Mouse (Mus musculus) forebrain, embryonic 14.5 days (tissue): Measurements from ENCODE around the gene 4931409K22Rik. TPM values are rescaled to one million over a fixed set of nuclear protein-coding genes. Genes with fewer than 3 reads are reported as not detected.

Source experiments
- ATAC-seq: fragments of 200-750 bp; cut with Nextera tagmentation; 2 replicates; pipeline ENCODE4 v1.8.0; 2017; ENCODE audit warnings: mild to moderate bottlenecking, moderate library complexity
- DNase-seq: peaks from one replicate; pipeline ENCODE4 v3.0.0-alpha.2; 2015; ENCODE audit warnings: low spot score
- H3K27ac ChIP-seq: fragments of 300-500 bp; sonication (generic); 2 replicates; pipeline ENCODE4 v1.5.1; 2014; ENCODE audit warnings: low read depth, mild to moderate bottlenecking, control low read depth, low read length, moderate library complexity
- H3K27me3 ChIP-seq: fragments of 300-500 bp; sonication (generic); replicated peaks from 2 replicates; pipeline ENCODE4 v1.6.1; 2014; ENCODE audit warnings: low read length, control low read depth, mixed read lengths; ENCODE audit not compliant: control insufficient read depth, insufficient read depth
- H3K36me3 ChIP-seq: fragments of 300-500 bp; sonication (generic); 2 replicates; pipeline ENCODE4 v1.6.1; 2014; ENCODE audit warnings: low read length, control low read depth; ENCODE audit not compliant: control insufficient read depth, insufficient read depth
- H3K4me1 ChIP-seq: fragments of 300-500 bp; sonication (generic); 2 replicates; pipeline ENCODE4 v1.6.1; 2014; ENCODE audit warnings: antibody characterized with exemption, low read length, control low read depth; ENCODE audit not compliant: control insufficient read depth, insufficient read depth
- H3K4me2 ChIP-seq: fragments of 300-500 bp; sonication (generic); 2 replicates; pipeline ENCODE4 v1.6.1; 2014; ENCODE audit warnings: mild to moderate bottlenecking, control low read depth, low read length
- H3K4me3 ChIP-seq: fragments of 300-500 bp; sonication (generic); 2 replicates; pipeline ENCODE4 v1.5.1; 2014; ENCODE audit warnings: low read depth, low read length, control low read depth
- H3K9ac ChIP-seq: fragments of 300-500 bp; sonication (generic); 2 replicates; pipeline ENCODE4 v1.6.1; 2014; ENCODE audit warnings: mild to moderate bottlenecking, low read length, control low read depth, moderate library complexity
- H3K9me3 ChIP-seq: fragments of 300-500 bp; sonication (generic); replicated peaks from 2 replicates; pipeline ENCODE4 v1.6.1; 2016; ENCODE audit warnings: low read length, control low read depth, mixed read lengths; ENCODE audit not compliant: control insufficient read depth
- WGBS: fragments of 180-500 bp; shearing (Covaris S2); extraction: QIAGEN DNeasy Blood & Tissue Kit; methylation state at CpG from one replicate; pipeline ENCODE4 v1.1.7; 2014; 5-methylcytosine and 5-hydroxymethylcytosine counted together
- polyA plus RNA-seq: library from polyadenylated mRNA; unstranded; fragments of >200 nt; fragmentation: Nextera tagmentation; extraction: Ambion mirVana; gene quantifications from 2 replicates; pipeline ENCODE4 v1.2.1, GENCODE M21; 2014

The 4931409K22Rik gene
- polyA plus RNA-seq: 0.06 and 0.09 TPM in 2 replicates

GRCm38 (mm10) chr5:24556709-24557108, at the start of gene 4931409K22Rik:
TSS of gene 4931409K22Rik (minus strand) at chr5:24556809.
- ATAC-seq: no peak
- no peak for DNase-seq
- Histone ChIP-seq H3K4me3 (no peak within 1 kb of the TSS), H3K4me2 (no peak within 1 kb of the TSS), H3K9ac (no peak within 1 kb of the TSS), H3K27me3 (no peaks in the 10 kb centered on the region), H3K9me3 (no peaks in the 10 kb centered on the region), H3K4me1 (peaks cover under 1% of the 10 kb centered on the region), H3K36me3 (no peaks in the 10 kb centered on the region), H3K27ac (no peak within 1 kb of the TSS)
- WGBS: 81% methylated on average over 2 of the region's 2 CpGs

DNA sequence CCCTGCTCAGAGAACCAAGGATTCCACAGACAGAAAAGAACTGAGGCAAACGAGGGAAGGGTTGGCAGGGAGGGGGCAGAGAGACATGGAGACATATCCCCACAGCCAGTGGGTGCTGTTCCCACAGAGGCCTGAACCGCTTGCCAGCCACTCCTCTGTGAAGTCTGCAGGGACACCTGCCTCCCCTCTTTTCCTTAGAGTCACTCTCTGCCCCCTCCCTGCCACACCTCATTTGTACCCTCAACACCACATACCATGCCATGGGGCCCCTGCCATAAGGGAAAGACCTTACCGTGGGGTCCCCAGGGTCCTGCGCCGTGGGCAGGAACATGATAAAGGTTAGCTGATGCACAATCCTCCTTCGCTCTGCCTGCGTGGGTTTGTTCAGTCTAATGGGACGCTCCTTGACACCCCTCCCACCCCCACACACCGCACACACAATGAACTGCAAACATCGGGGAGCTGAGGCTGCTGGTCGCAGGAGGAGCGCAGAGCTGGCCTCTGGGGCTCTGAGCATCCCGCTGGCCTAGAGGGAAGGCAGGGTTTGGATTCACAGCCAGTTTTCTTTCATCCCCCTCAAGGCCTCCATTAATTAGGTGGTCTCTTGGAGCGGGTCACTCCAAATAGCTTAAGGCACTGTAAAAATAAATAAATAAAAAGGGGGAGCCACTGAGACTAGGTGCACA, 49.5 kb upstream of the 4931409K22Rik start:
- no peaks in the 10 kb centered on the region for H3K9me3 ChIP-seq
- peak overlapping the region; percentile 94 for H3K4me2 ChIP-seq
- peak; percentile 42 for DNase-seq
- H3K9ac ChIP-seq: peak overlapping the region; percentile 95
- peak overlapping the region; percentile 99 for H3K27ac ChIP-seq
- no peaks in the 10 kb centered on the region for H3K36me3 ChIP-seq
- WGBS: 7% methylated on average over 14 of the region's 14 CpGs
- H3K4me1 ChIP-seq: peaks cover 49% of the 10 kb centered on the region
- no peak for ATAC-seq
- H3K27me3 ChIP-seq: no peaks in the 10 kb centered on the region
- peak overlapping the region; percentile 60 for H3K4me3 ChIP-seq

- no peaks in the 10 kb centered on the region for H3K36me3 ChIP-seq
- 6% methylated on average over 6 of the region's 6 CpGs for WGBS
- peak overlapping the region; percentile 99 for H3K27ac ChIP-seq
- H3K4me1 ChIP-seq: peaks cover 52% of the 10 kb centered on the region
- H3K27me3 ChIP-seq: no peaks in the 10 kb centered on the region
- peak overlapping the region; percentile 94 for H3K4me2 ChIP-seq
- ATAC-seq (no peak), DNase-seq (peak; percentile 47)
- no peaks in the 10 kb centered on the region for H3K9me3 ChIP-seq
- peak overlapping the region; percentile 60 for H3K4me3 ChIP-seq
- peak overlapping the region; percentile 95 for H3K9ac ChIP-seq
These were observed 48.8 kb upstream of the 4931409K22Rik start for GRCm38 (mm10) chr5:24605321-24605979.

DNA sequence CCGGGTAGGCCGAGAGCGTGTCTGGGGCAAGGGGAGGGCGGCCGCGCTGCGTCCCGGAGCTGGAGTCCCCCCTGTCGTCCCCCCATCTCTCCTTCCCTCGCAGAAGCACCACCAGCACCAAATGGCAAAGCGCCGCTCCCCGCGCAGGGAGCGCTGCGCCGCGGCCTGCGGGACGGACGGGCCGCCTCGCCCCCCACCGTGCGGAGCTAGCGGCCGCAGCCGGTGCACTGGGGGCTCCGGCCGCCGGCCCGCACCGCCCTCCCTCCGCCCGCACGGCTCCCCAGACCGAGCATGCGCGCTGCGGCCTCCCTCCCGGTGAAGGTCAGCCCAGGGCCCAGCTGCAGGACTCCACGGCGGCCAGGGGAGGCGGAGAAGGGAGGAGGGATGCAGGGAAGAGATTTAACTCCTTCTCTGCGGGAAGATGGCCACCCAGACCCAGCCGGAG, 48.1 kb upstream of the 4931409K22Rik start:
- under 1% methylated on average over 36 of the region's 46 CpGs for WGBS

DNA sequence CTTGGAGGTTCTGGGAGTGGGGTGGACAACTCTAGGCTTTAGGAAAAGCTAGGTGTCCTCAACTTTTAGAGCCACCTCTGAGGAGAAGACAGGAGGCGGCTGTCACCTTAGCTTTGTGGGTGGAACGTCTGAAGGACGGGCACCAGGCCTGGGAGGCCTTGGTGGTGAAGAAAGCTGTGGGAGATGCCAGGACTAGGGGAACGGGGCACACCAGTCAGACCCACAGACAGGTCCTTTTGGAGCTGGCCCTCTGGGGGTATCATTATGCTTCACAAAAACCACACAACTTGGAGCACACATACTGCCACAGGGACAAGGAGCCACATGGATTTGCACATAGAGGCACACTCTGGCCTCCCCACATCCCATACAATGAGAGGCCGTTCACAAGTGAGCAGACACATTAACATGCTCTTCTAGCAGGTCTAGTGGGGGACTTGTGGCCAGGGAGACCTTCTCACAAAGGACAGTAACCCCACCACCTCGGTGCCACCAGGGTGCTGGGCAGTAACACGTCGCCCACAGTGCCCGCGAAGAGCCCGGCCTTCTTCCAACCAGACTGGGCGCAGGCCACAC, 47.6 kb upstream of the 4931409K22Rik start:
- peak overlapping the region; percentile 60 for H3K4me3 ChIP-seq
- H3K9me3 ChIP-seq: no peaks in the 10 kb centered on the region
- no peaks in the 10 kb centered on the region for H3K36me3 ChIP-seq
- ATAC-seq (peak; percentile 2), DNase-seq (no peak)
- WGBS: 16% methylated on average over 12 of the region's 12 CpGs
- peak overlapping the region; percentile 99 for H3K27ac ChIP-seq
- peaks cover 62% of the 10 kb centered on the region for H3K4me1 ChIP-seq
- peak overlapping the region; percentile 94 for H3K4me2 ChIP-seq
- H3K27me3 ChIP-seq: no peaks in the 10 kb centered on the region
- H3K9ac ChIP-seq: peak overlapping the region; percentile 95

More for the DNA sequence above, 48.1 kb upstream of the 4931409K22Rik start:
- ATAC-seq: peak; percentile 60
- H3K36me3 ChIP-seq: no peaks in the 10 kb centered on the region
- H3K4me1 ChIP-seq: peaks cover 57% of the 10 kb centered on the region
- peak; percentile 90 for DNase-seq
- peak overlapping the region; percentile 94 for H3K4me2 ChIP-seq
- H3K9ac ChIP-seq: peak overlapping the region; percentile 95
- H3K27ac ChIP-seq: peak overlapping the region; percentile 99
- peak overlapping the region; percentile 60 for H3K4me3 ChIP-seq
- H3K9me3 ChIP-seq: no peaks in the 10 kb centered on the region
- H3K27me3 ChIP-seq: no peaks in the 10 kb centered on the region

DNA sequence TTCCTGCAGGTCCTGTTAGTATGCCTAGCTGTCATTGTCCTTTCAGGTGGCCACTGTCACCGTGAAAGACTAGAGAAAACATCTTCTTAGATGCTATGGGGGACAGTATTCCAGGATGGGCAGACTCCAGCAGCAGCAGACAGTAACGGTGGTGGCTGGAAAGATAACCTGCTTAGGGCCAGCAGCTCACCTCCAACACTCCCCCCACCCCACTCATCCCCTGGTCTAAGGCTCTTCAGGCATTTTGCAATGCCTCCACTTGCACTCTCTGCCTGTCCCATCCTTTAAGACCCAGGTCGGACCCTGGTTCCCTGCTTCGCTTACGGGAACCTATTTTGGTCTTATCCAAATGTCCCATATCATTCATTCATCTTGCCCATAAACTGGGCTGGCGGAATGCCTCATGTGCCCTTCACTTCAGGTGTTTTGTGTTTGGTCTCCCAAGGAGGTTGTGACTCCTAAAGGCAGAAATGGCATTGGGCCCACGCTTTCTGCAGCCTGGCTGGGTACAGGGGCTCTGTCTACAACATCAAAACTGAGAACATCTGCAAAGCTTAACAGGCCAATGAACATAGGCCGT, 46.9 kb upstream of the 4931409K22Rik start:
- peak overlapping the region; percentile 94 for H3K4me2 ChIP-seq
- H3K9me3 ChIP-seq: no peaks in the 10 kb centered on the region
- ATAC-seq: no peak
- H3K4me3 ChIP-seq: peak overlapping the region; percentile 57; the same call in 1 of the 2 replicates
- H3K4me1 ChIP-seq: peaks cover 68% of the 10 kb centered on the region
- peak overlapping the region; percentile 84 for H3K9ac ChIP-seq
- no peak for DNase-seq
- H3K36me3 ChIP-seq: no peaks in the 10 kb centered on the region
- H3K27ac ChIP-seq: peak overlapping the region; percentile 99
- H3K27me3 ChIP-seq: no peaks in the 10 kb centered on the region
- WGBS: 58% methylated on average over 8 of the region's 8 CpGs

- Histone ChIP-seq H3K4me2 (peak overlapping the region; percentile 94), H3K27me3 (no peaks in the 10 kb centered on the region), H3K4me1 (peaks cover 74% of the 10 kb centered on the region), H3K4me3 (peak overlapping the region; percentile 57), H3K36me3 (no peaks in the 10 kb centered on the region), H3K9ac (peak overlapping the region; percentile 84), H3K9me3 (no peaks in the 10 kb centered on the region), H3K27ac (peak overlapping the region; percentile 99)
- peak; percentile 24; the same call in 1 of the 2 replicates for ATAC-seq
- 2% methylated on average over 16 of the region's 16 CpGs for WGBS
- DNase-seq: peak; percentile 87
These were observed 46.2 kb upstream of the 4931409K22Rik start for GRCm38 (mm10) chr5:24602751-24603343.

GRCm38 (mm10) chr5:24601911-24602750, 45.5 kb upstream of the 4931409K22Rik start:
- H3K4me1 ChIP-seq: peaks cover 77% of the 10 kb centered on the region
- peak; percentile 26 for ATAC-seq
- WGBS: under 1% methylated on average over 72 of the region's 73 CpGs

More at GRCm38 (mm10) chr5:24601911-24602750, 45.5 kb upstream of the 4931409K22Rik start:
- peak overlapping the region; percentile 99 for H3K27ac ChIP-seq
- peak overlapping the region; percentile 57 for H3K4me3 ChIP-seq
- H3K9me3 ChIP-seq: no peaks in the 10 kb centered on the region
- H3K27me3 ChIP-seq: no peaks in the 10 kb centered on the region
- H3K4me2 ChIP-seq: peak overlapping the region; percentile 94
- H3K9ac ChIP-seq: peak overlapping the region; percentile 84
- DNase-seq: peak; percentile 85
- H3K36me3 ChIP-seq: no peaks in the 10 kb centered on the region
